Mouse (Mus musculus) E14TG2a.4 (cell line): ENCODE measurements around the gene Gpatch8.

ENCODE experiments used
- CTCF ChIP-seq: conservative IDR thresholded peaks from 2 replicates; pipeline ENCODE4 v1.5.1; 2014; ENCODE audit warnings: low read length
- POU5F1 ChIP-seq: IDR thresholded peaks from 2 replicates; pipeline ENCODE4 v1.6.1; 2014; ENCODE audit warnings: low read length, borderline replicate concordance

DNA sequence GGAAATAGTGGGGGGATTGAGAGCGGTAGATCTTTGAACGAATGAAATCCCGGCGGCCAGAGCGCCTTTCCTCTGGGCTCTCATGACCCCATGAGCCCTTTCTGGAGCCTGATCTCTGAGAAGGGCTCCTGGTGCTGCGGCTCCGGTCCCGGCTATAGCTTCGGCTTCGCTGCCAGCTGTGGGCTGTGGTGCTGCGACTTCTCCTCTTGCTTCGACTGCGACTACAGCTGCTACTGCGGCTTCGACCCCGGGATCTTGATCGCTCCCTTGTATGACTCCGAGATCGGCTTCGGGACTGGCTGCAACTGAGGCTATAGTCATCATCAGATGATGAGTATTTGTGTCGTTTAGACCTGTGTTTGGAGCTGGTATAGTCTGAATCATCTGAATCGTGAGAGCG lies 76.6 kb downstream of the Gpatch8 start:
- TF ChIP-seq CTCF (no peak), POU5F1 (no peak)
